Mouse (Mus musculus) erythroblast, embryonic 14.5 days (primary cell): ENCODE data around the gene Slc29a4.

Source experiments
- GATA1 ChIP-seq: IDR thresholded peaks from 2 replicates; pipeline ENCODE4 v1.6.1; 2012; ENCODE audit warnings: low read length, inconsistent platforms, mixed read lengths
- TAL1 ChIP-seq: IDR thresholded peaks from 3 replicates; pipeline ENCODE4 v1.6.1; 2012; ENCODE audit warnings: low read length, inconsistent platforms, mixed read lengths

- TF ChIP-seq GATA1 (no peak), TAL1 (no peak)
Measured at GRCm38 (mm10) chr5:142681911-142682310, 10.4 kb upstream of the Slc29a4 start.
